Mouse (Mus musculus) layer of hippocampus, postnatal 36 days (tissue): ENCODE results near the gene Rab14. TPM values are rescaled to one million over a fixed set of nuclear protein-coding genes. Genes with fewer than 3 reads are reported as not detected.

ENCODE experiments used
- DNase-seq, 2 experiments: peaks; one replicate each; pipeline ENCODE4 v3.0.0; 2022
- total RNA-seq, 2 experiments: library from RNA; stranded (reverse); gene quantifications; 2 replicates each; pipeline ENCODE4 v1.2.3; 2021

The Rab14 gene
- total RNA-seq, result 100 to 1,000 TPM; 234 to 236 TPM

- peak; percentile 99 to 100 for DNase-seq
Observed at GRCm38 (mm10) chr2:35200898-35201668, at the start of gene Rab14. TSS of gene Rab14 (minus strand) at chr2:35201120.

GRCm38 (mm10) chr2:35247763-35248162 is 46.8 kb upstream of the Rab14 start:
- DNase-seq, result no peak

- DNase-seq, result no peak
Observed at GRCm38 (mm10) chr2:35244241-35244640, 43.3 kb upstream of the Rab14 start.

GRCm38 (mm10) chr2:35235021-35235420 is 34.1 kb upstream of the Rab14 start:
- DNase-seq, result no peak

GRCm38 (mm10) chr2:35233898-35234297 is 33.0 kb upstream of the Rab14 start:
- DNase-seq, result no peak

GRCm38 (mm10) chr2:35232595-35233445 is 31.9 kb upstream of the Rab14 start:
- DNase-seq, result no peak

- DNase-seq, result no peak
Observed at GRCm38 (mm10) chr2:35231871-35232270, 31.0 kb upstream of the Rab14 start.

- DNase-seq, result no peak
Observed at GRCm38 (mm10) chr2:35230215-35230614, 29.3 kb upstream of the Rab14 start.

- no peak for DNase-seq
Observed at GRCm38 (mm10) chr2:35228145-35228544, 27.2 kb upstream of the Rab14 start.

GRCm38 (mm10) chr2:35224285-35224684 is 23.4 kb upstream of the Rab14 start:
- DNase-seq, result no peak

GRCm38 (mm10) chr2:35222822-35223391 is 22.0 kb upstream of the Rab14 start:
- DNase-seq, result no peak

GRCm38 (mm10) chr2:35218736-35219135 is 17.8 kb upstream of the Rab14 start:
- no peak for DNase-seq

GRCm38 (mm10) chr2:35216701-35217100 is 15.8 kb upstream of the Rab14 start:
- no peak for DNase-seq

GRCm38 (mm10) chr2:35215363-35215762 is 14.4 kb upstream of the Rab14 start:
- DNase-seq, result peak in 1 of 2 experiments; percentile 4

- DNase-seq, result peak; percentile 85 to 86
Observed at GRCm38 (mm10) chr2:35214881-35215358, 14.0 kb upstream of the Rab14 start.

GRCm38 (mm10) chr2:35213345-35213910 is 12.5 kb upstream of the Rab14 start:
- no peak for DNase-seq

- DNase-seq, result no peak
Observed at GRCm38 (mm10) chr2:35211681-35212080, 10.8 kb upstream of the Rab14 start.

GRCm38 (mm10) chr2:35208931-35209665 is 8.2 kb upstream of the Rab14 start:
- no peak for DNase-seq

- DNase-seq, result no peak
Observed at GRCm38 (mm10) chr2:35208054-35208453, 7.1 kb upstream of the Rab14 start.

GRCm38 (mm10) chr2:35206761-35207160 is 5.8 kb upstream of the Rab14 start:
- no peak for DNase-seq

GRCm38 (mm10) chr2:35203729-35204128 is 2.8 kb upstream of the Rab14 start:
- no peak for DNase-seq
